In genomic region chr4:10114831-10115230, GRCm38 (mm10) we compare ENCODE assay signal across 27 mouse cellular contexts.
DNase-seq lines count a peak whose midpoint lies in the region; ATAC-seq and TF ChIP-seq lines count a peak whose summit lies in the region.
"Had no signal": no experiment of that assay in that cellular context is flagged by ENCODE, and none has a peak within 500 bp of the region (broad histone marks: within the 10 kb centered on the region; RNA-seq: fewer than 3 reads in every experiment).

No protein-coding gene starts in this region.

- ATAC-seq in liver, embryonic 12.5 days, result no peak
- no peak for ATAC-seq in midbrain, embryonic 14.5 days (ENCODE audit: low FRiP score, low TSS enrichment)
- no peak for ATAC-seq in midbrain, embryonic 15.5 days (replicated peaks)
- ATAC-seq: CD4-positive, CD25-positive, alpha-beta regulatory T cell, adult 4 months; forebrain, embryonic 14.5 days; forebrain, embryonic 16.5 days had no signal

- no peak for TF ChIP-seq CTCF in liver, adult 2 months (IDR thresholded peaks at IDR 0.05; ENCODE audit: low read depth, low read length)
- TF ChIP-seq CTCF in embryonic fibroblast, embryonic 13.5 days (IDR thresholded peaks at IDR 0.05; ENCODE audit: borderline replicate concordance, insufficient read depth, low read length), result no peak

- H3K4me2 ChIP-seq in liver, embryonic 12.5 days, result no peak overlapping the region
- no peak overlapping the region for H3K4me2 ChIP-seq in midbrain, embryonic 14.5 days (ENCODE audit: low read length)
- H3K4me2 ChIP-seq in midbrain, embryonic 15.5 days, result no peak overlapping the region
- H3K4me2 ChIP-seq: embryonic facial prominence, embryonic 12.5 days; forebrain, embryonic 12.5 days had no signal

- H3K4me1 ChIP-seq in liver, adult 2 months (ENCODE audit: control insufficient read depth, insufficient read depth, low read length), result no peaks in the 10 kb centered on the region
- no peaks in the 10 kb centered on the region for H3K4me1 ChIP-seq in liver, embryonic 12.5 days
- H3K4me1 ChIP-seq in midbrain, embryonic 14.5 days (ENCODE audit: control insufficient read depth, insufficient read depth, low read length), result no peaks in the 10 kb centered on the region
- H3K4me1 ChIP-seq in midbrain, embryonic 15.5 days, result no peaks in the 10 kb centered on the region
- peaks cover 8% of the 10 kb centered on the region; the same call in 1 of the 2 replicates for H3K4me1 ChIP-seq in embryonic fibroblast, embryonic 13.5 days (ENCODE audit: control insufficient read depth, insufficient read depth, low read length)
- H3K4me1 ChIP-seq: embryonic facial prominence, embryonic 12.5 days; forebrain, embryonic 10.5 days; forebrain, embryonic 12.5 days had no signal

- no peak overlapping the region for H3K9ac ChIP-seq in liver, adult 2 months (ENCODE audit: low read depth, low read length)
- no peak overlapping the region for H3K9ac ChIP-seq in liver, embryonic 12.5 days
- H3K9ac ChIP-seq in midbrain, embryonic 14.5 days (replicated peaks; ENCODE audit: low read length), result no peak overlapping the region
- H3K9ac ChIP-seq in midbrain, embryonic 15.5 days, result no peak overlapping the region
- H3K9ac ChIP-seq: embryonic facial prominence, embryonic 12.5 days; forebrain, embryonic 12.5 days had no signal

- no peak overlapping the region for H3K4me3 ChIP-seq in liver, adult 2 months (ENCODE audit: insufficient read depth, low read depth, low read length)
- no peak overlapping the region for H3K4me3 ChIP-seq in liver, embryonic 12.5 days
- H3K4me3 ChIP-seq in midbrain, embryonic 14.5 days (replicated peaks; ENCODE audit: low read depth, low read length), result no peak overlapping the region
- no peak overlapping the region for H3K4me3 ChIP-seq in midbrain, embryonic 15.5 days
- H3K4me3 ChIP-seq in embryonic fibroblast, embryonic 13.5 days (ENCODE audit: insufficient read depth, low read length), result no peak overlapping the region
- H3K4me3 ChIP-seq: embryonic facial prominence, embryonic 10.5 days; embryonic facial prominence, embryonic 12.5 days; erythroblast, embryonic 14.5 days; forebrain, embryonic 10.5 days; forebrain, embryonic 12.5 days had no signal

- WGBS in liver, adult 2 months, result 62% methylated on average over 4 of the region's 4 CpGs
- WGBS in liver, embryonic 12.5 days (ENCODE audit: insufficient replicate concordance), result 56% methylated on average over 4 of the region's 4 CpGs
- WGBS in midbrain, embryonic 14.5 days, result 56% methylated on average over 4 of the region's 4 CpGs
- WGBS in midbrain, embryonic 15.5 days, result 55% methylated on average over 4 of the region's 4 CpGs

- DNase-seq in liver, adult 2 months (ENCODE audit: extremely low read depth, low read depth, low spot score), result peak; percentile 23
- peak; percentile 22 for DNase-seq in midbrain, embryonic 14.5 days
- peak; percentile 75 for DNase-seq in retina, postnatal 1 day
- no peak for DNase-seq in urinary bladder, postnatal 10 days (ENCODE audit: low spot score)
- DNase-seq in layer of hippocampus, adult 18-20 months (ENCODE audit: low spot score in 2 of 2), result no peak
- DNase-seq: adrenal gland, adult 2 months; adrenal gland, postnatal 10 days; adrenal gland, postnatal 25 days; B cell, adult 2 months; cerebellum, adult 11-12 months; cerebellum, adult 2 months; cerebellum, adult 9-10 months; cerebellum, postnatal 10 days; cerebellum, postnatal 25 days had no signal

- no peaks in the 10 kb centered on the region for H3K27me3 ChIP-seq in liver, adult 2 months (ENCODE audit: control insufficient read depth, insufficient read depth, low read length)
- H3K27me3 ChIP-seq in liver, embryonic 12.5 days (replicated peaks), result no peaks in the 10 kb centered on the region
- no peaks in the 10 kb centered on the region for H3K27me3 ChIP-seq in midbrain, embryonic 14.5 days (ENCODE audit: control insufficient read depth, insufficient read depth, low read length)
- no peaks in the 10 kb centered on the region for H3K27me3 ChIP-seq in midbrain, embryonic 15.5 days (replicated peaks)
- H3K27me3 ChIP-seq: CH12.LX; embryonic facial prominence, embryonic 12.5 days; forebrain, embryonic 12.5 days had no signal

- no peaks in the 10 kb centered on the region for H3K9me3 ChIP-seq in liver, embryonic 12.5 days (replicated peaks)
- no peaks in the 10 kb centered on the region for H3K9me3 ChIP-seq in midbrain, embryonic 14.5 days (ENCODE audit: control insufficient read depth, low read length)
- H3K9me3 ChIP-seq in midbrain, embryonic 15.5 days, result no peaks in the 10 kb centered on the region
- H3K9me3 ChIP-seq: embryonic facial prominence, embryonic 10.5 days; embryonic facial prominence, embryonic 12.5 days; forebrain, embryonic 10.5 days; forebrain, embryonic 12.5 days; G1E had no signal

- no peaks in the 10 kb centered on the region for H3K79me2 ChIP-seq in liver, adult 2 months (ENCODE audit: control insufficient read depth, insufficient read depth, low read length)

- TF ChIP-seq POLR2A in liver, adult 2 months (IDR thresholded peaks at IDR 0.05; ENCODE audit: extremely low read depth, insufficient read depth, low read length), result no peak
- TF ChIP-seq POLR2A in embryonic fibroblast, embryonic 13.5 days (IDR thresholded peaks at IDR 0.05; ENCODE audit: low read depth, low read length), result no peak

- no peaks in the 10 kb centered on the region for H3K36me3 ChIP-seq in liver, adult 2 months (ENCODE audit: control insufficient read depth, insufficient read depth, low read length)
- no peaks in the 10 kb centered on the region for H3K36me3 ChIP-seq in liver, embryonic 12.5 days
- H3K36me3 ChIP-seq in midbrain, embryonic 14.5 days (ENCODE audit: control insufficient read depth, insufficient read depth, low read length), result no peaks in the 10 kb centered on the region
- no peaks in the 10 kb centered on the region for H3K36me3 ChIP-seq in midbrain, embryonic 15.5 days (replicated peaks)
- H3K36me3 ChIP-seq: embryonic facial prominence, embryonic 10.5 days; embryonic facial prominence, embryonic 12.5 days; forebrain, embryonic 10.5 days; forebrain, embryonic 12.5 days; G1E had no signal

- no peak overlapping the region for H3K27ac ChIP-seq in liver, adult 2 months (replicated peaks; ENCODE audit: insufficient read depth, low read depth, low read length)
- no peak overlapping the region for H3K27ac ChIP-seq in liver, embryonic 12.5 days
- no peak overlapping the region for H3K27ac ChIP-seq in midbrain, embryonic 14.5 days (replicated peaks; ENCODE audit: low read depth, low read length)
- no peak overlapping the region for H3K27ac ChIP-seq in midbrain, embryonic 15.5 days
- 0 out of 2 replicates have a peak overlapping the region, but pooled peaks have one; percentile 18 for H3K27ac ChIP-seq in embryonic fibroblast, embryonic 13.5 days (ENCODE audit: insufficient read depth, low read length)
- H3K27ac ChIP-seq: embryonic facial prominence, embryonic 10.5 days; embryonic facial prominence, embryonic 12.5 days; forebrain, embryonic 10.5 days; forebrain, embryonic 12.5 days had no signal

Comparison
In these comparisons a context has a peak if more than half of its experiments do, and no peak if none do; other contexts are left out.
1. DNase-seq: peak in liver, adult 2 months (single experiment), midbrain, embryonic 14.5 days (single experiment) and retina, postnatal 1 day (single experiment); none in urinary bladder, postnatal 10 days (single experiment) and layer of hippocampus, adult 18-20 months (0 of 2).